Mouse (Mus musculus) kidney, embryonic 16.5 days (tissue): ENCODE data around the gene Cept1. TPM values are rescaled to one million over a fixed set of nuclear protein-coding genes. Genes with fewer than 3 reads are reported as not detected.
A peak's percentile ranks its signal among the peaks of the same experiment; 100 is the strongest.
"Not testable (repeated sequence)": the region's sequence is repeated elsewhere in the genome, so short reads cannot be mapped to it uniquely, and the experiment has no call there.

Experiments used
- ATAC-seq: fragments of 200-750 bp; cut with Nextera tagmentation; 2 replicates; pipeline ENCODE4 v1.8.0; 2017; ENCODE audit warnings: moderate TSS enrichment; ENCODE audit not compliant: low FRiP score, low TSS enrichment
- H3K27ac ChIP-seq: fragments of 300-500 bp; sonication (generic); 2 replicates; pipeline ENCODE4 v1.5.1; 2014; ENCODE audit warnings: low read length
- H3K27me3 ChIP-seq: fragments of 300-500 bp; sonication (generic); 2 replicates; pipeline ENCODE4 v1.6.1; 2014; ENCODE audit warnings: low read length, control low read depth, mixed read lengths; ENCODE audit not compliant: insufficient read depth
- H3K36me3 ChIP-seq: fragments of 300-500 bp; sonication (generic); 2 replicates; pipeline ENCODE4 v1.6.1; 2014; ENCODE audit warnings: low read length, control low read depth, mixed read lengths; ENCODE audit not compliant: insufficient read depth
- H3K4me1 ChIP-seq: fragments of 300-500 bp; sonication (generic); 2 replicates; pipeline ENCODE4 v1.6.1; 2014; ENCODE audit warnings: low read length, control low read depth, mixed read lengths; ENCODE audit not compliant: insufficient read depth
- H3K4me2 ChIP-seq: fragments of 300-500 bp; sonication (generic); replicated peaks from 2 replicates; pipeline ENCODE4 v1.6.1; 2014; ENCODE audit warnings: low read depth, low read length
- H3K4me3 ChIP-seq: fragments of 300-500 bp; sonication (generic); 2 replicates; pipeline ENCODE4 v1.5.1; 2014; ENCODE audit warnings: mild to moderate bottlenecking, low read length
- H3K9ac ChIP-seq: fragments of 300-500 bp; sonication (generic); replicated peaks from 2 replicates; pipeline ENCODE4 v1.6.1; 2014; ENCODE audit warnings: low read length
- H3K9me3 ChIP-seq: fragments of 300-500 bp; sonication (generic); 2 replicates; pipeline ENCODE4 v1.6.1; 2016; ENCODE audit warnings: low read length, control low read depth
- WGBS: fragments of 180-500 bp; shearing (Covaris S2); extraction: QIAGEN DNeasy Blood & Tissue Kit; methylation state at CpG from one replicate; pipeline ENCODE4 v1.1.7; 2014; 5-methylcytosine and 5-hydroxymethylcytosine counted together
- polyA plus RNA-seq: library from polyadenylated mRNA; unstranded; fragments of >200 nt; fragmentation: Nextera tagmentation; extraction: Ambion mirVana; gene quantifications from 2 replicates; pipeline ENCODE4 v1.2.1, GENCODE M21; 2015

Gene Cept1
- 63.4 and 65.1 TPM in 2 replicates for polyA plus RNA-seq

- under 1% methylated on average over 63 of the region's 63 CpGs for WGBS
- peak; percentile 98 for ATAC-seq
- no peaks in the 10 kb centered on the region for H3K36me3 ChIP-seq
- H3K4me3 ChIP-seq = peak within 1 kb of the TSS; percentile 89
- H3K27ac ChIP-seq = peak within 1 kb of the TSS; percentile 99
- H3K9me3 ChIP-seq = no peaks in the 10 kb centered on the region
- peak within 1 kb of the TSS; percentile 68 for H3K4me2 ChIP-seq
- H3K27me3 ChIP-seq = no peaks in the 10 kb centered on the region
- peak within 1 kb of the TSS; percentile 93 for H3K9ac ChIP-seq
- peaks cover 34% of the 10 kb centered on the region for H3K4me1 ChIP-seq
These were observed at the start of gene Cept1, which contains the start of gene Dram2 for GRCm38 (mm10) chr3:106547171-106547923. Cept1 (minus strand) TSS chr3:106547802. Dram2 (plus strand) TSS chr3:106547798.

- H3K36me3 ChIP-seq, H3K9ac ChIP-seq, ATAC-seq, H3K4me1 ChIP-seq, H3K4me2 ChIP-seq, H3K27me3 ChIP-seq, H3K27ac ChIP-seq, H3K9me3 ChIP-seq, H3K4me3 ChIP-seq: not testable (repeated sequence)
- 76% methylated on average over 4 of the region's 4 CpGs for WGBS
These were observed 46.0 kb upstream of the Cept1 start for GRCm38 (mm10) chr3:106593631-106594030.

GRCm38 (mm10) chr3:106579296-106579695, 31.7 kb upstream of the Cept1 start:
- Histone ChIP-seq H3K9me3 (no peaks in the 10 kb centered on the region), H3K27me3 (no peaks in the 10 kb centered on the region), H3K27ac (no peak overlapping the region), H3K4me2 (no peak overlapping the region), H3K4me1 (no peaks in the 10 kb centered on the region), H3K4me3 (no peak overlapping the region), H3K9ac (no peak overlapping the region), H3K36me3 (no peaks in the 10 kb centered on the region)
- WGBS = 90% methylated on average over 2 of the region's 2 CpGs
- no peak for ATAC-seq

GRCm38 (mm10) chr3:106573191-106573590, 25.6 kb upstream of the Cept1 start:
- H3K27ac ChIP-seq = no peak overlapping the region
- no peak overlapping the region for H3K9ac ChIP-seq
- no peaks in the 10 kb centered on the region for H3K9me3 ChIP-seq
- no peak for ATAC-seq
- H3K36me3 ChIP-seq = peaks cover 4% of the 10 kb centered on the region; the same call in 1 of the 2 replicates
- 82% methylated on average over 3 of the region's 3 CpGs for WGBS
- no peak overlapping the region for H3K4me2 ChIP-seq
- no peak overlapping the region for H3K4me3 ChIP-seq
- H3K27me3 ChIP-seq = no peaks in the 10 kb centered on the region
- no peaks in the 10 kb centered on the region for H3K4me1 ChIP-seq

GRCm38 (mm10) chr3:106565876-106566275, 18.3 kb upstream of the Cept1 start:
- H3K36me3 ChIP-seq = peaks cover 10% of the 10 kb centered on the region; the same call in 1 of the 2 replicates
- no peaks in the 10 kb centered on the region for H3K27me3 ChIP-seq
- no peak overlapping the region for H3K9ac ChIP-seq
- WGBS = 74% methylated on average over 3 of the region's 3 CpGs
- no peak for ATAC-seq
- no peak overlapping the region for H3K4me2 ChIP-seq
- H3K9me3 ChIP-seq = no peaks in the 10 kb centered on the region
- no peaks in the 10 kb centered on the region for H3K4me1 ChIP-seq
- no peak overlapping the region for H3K27ac ChIP-seq
- H3K4me3 ChIP-seq = no peak overlapping the region

- Histone ChIP-seq H3K36me3 (peaks cover 28% of the 10 kb centered on the region), H3K9me3 (no peaks in the 10 kb centered on the region), H3K4me2 (no peak overlapping the region), H3K27ac (no peak overlapping the region), H3K27me3 (no peaks in the 10 kb centered on the region), H3K4me1 (no peaks in the 10 kb centered on the region), H3K9ac (no peak overlapping the region), H3K4me3 (no peak overlapping the region)
- no peak for ATAC-seq
These were observed 10.7 kb upstream of the Cept1 start for GRCm38 (mm10) chr3:106558271-106558670.

GRCm38 (mm10) chr3:106555743-106556250, 8.2 kb upstream of the Cept1 start:
- no peak overlapping the region for H3K27ac ChIP-seq
- no peak overlapping the region for H3K9ac ChIP-seq
- 85% methylated on average over 3 of the region's 3 CpGs for WGBS
- H3K36me3 ChIP-seq = peaks cover 28% of the 10 kb centered on the region
- H3K4me3 ChIP-seq = no peak overlapping the region
- H3K4me2 ChIP-seq = no peak overlapping the region
- H3K27me3 ChIP-seq = no peaks in the 10 kb centered on the region
- 0 out of 2 replicates have a peak, but pooled peaks cover 2% of the 10 kb centered on the region for H3K4me1 ChIP-seq
- H3K9me3 ChIP-seq = no peaks in the 10 kb centered on the region
- no peak for ATAC-seq

GRCm38 (mm10) chr3:106553411-106553810, 5.8 kb upstream of the Cept1 start:
- no peak overlapping the region for H3K9ac ChIP-seq
- peaks cover 28% of the 10 kb centered on the region for H3K36me3 ChIP-seq
- no peak overlapping the region for H3K4me3 ChIP-seq
- H3K27me3 ChIP-seq = no peaks in the 10 kb centered on the region
- no peak for ATAC-seq
- H3K4me1 ChIP-seq = peaks cover 11% of the 10 kb centered on the region
- WGBS = 90% methylated on average over 5 of the region's 5 CpGs
- H3K4me2 ChIP-seq = no peak overlapping the region
- no peak overlapping the region for H3K27ac ChIP-seq
- no peaks in the 10 kb centered on the region for H3K9me3 ChIP-seq

GRCm38 (mm10) chr3:106548971-106549370, 1.4 kb upstream of the Cept1 start:
- H3K9me3 ChIP-seq = no peaks in the 10 kb centered on the region
- ATAC-seq = no peak
- peaks cover 7% of the 10 kb centered on the region; the same call in 1 of the 2 replicates for H3K36me3 ChIP-seq
- H3K4me2 ChIP-seq = peak overlapping the region; percentile 56
- H3K4me3 ChIP-seq = peak overlapping the region; percentile 35
- 7% methylated on average over 3 of the region's 3 CpGs for WGBS
- H3K27me3 ChIP-seq = no peaks in the 10 kb centered on the region
- H3K27ac ChIP-seq = peak overlapping the region; percentile 66; the same call in 1 of the 2 replicates
- peaks cover 34% of the 10 kb centered on the region for H3K4me1 ChIP-seq
- no peak overlapping the region for H3K9ac ChIP-seq

- WGBS = under 1% methylated on average over 27 of the region's 27 CpGs
- peaks cover 34% of the 10 kb centered on the region for H3K4me1 ChIP-seq
- H3K9me3 ChIP-seq = no peaks in the 10 kb centered on the region
- peak; percentile 55 for ATAC-seq
- peak overlapping the region; percentile 99 for H3K27ac ChIP-seq
- peak overlapping the region; percentile 89 for H3K4me3 ChIP-seq
- peak overlapping the region; percentile 56 for H3K4me2 ChIP-seq
- peak overlapping the region; percentile 93 for H3K9ac ChIP-seq
- H3K27me3 ChIP-seq = no peaks in the 10 kb centered on the region
- no peaks in the 10 kb centered on the region for H3K36me3 ChIP-seq
These were observed 430 bp upstream of the Cept1 start for GRCm38 (mm10) chr3:106547924-106548539.
